Mouse (Mus musculus): Measurements from ENCODE around the gene Itgb1bp1. TPM values are rescaled to one million over a fixed set of nuclear protein-coding genes. Genes with fewer than 3 reads are reported as not detected.
A peak's percentile ranks its signal among the peaks of the same experiment; 100 is the strongest.

Itgb1bp1 gene
- total RNA-seq, 2 experiments from 2014 or later, result 39.5 to 43.0 TPM

- no peak for DNase-seq (ENCODE audit: low spot score in 2 of 2)
Measured at GRCm38 (mm10) chr12:21205799-21206198, 80.3 kb downstream of the Itgb1bp1 start.

DNA sequence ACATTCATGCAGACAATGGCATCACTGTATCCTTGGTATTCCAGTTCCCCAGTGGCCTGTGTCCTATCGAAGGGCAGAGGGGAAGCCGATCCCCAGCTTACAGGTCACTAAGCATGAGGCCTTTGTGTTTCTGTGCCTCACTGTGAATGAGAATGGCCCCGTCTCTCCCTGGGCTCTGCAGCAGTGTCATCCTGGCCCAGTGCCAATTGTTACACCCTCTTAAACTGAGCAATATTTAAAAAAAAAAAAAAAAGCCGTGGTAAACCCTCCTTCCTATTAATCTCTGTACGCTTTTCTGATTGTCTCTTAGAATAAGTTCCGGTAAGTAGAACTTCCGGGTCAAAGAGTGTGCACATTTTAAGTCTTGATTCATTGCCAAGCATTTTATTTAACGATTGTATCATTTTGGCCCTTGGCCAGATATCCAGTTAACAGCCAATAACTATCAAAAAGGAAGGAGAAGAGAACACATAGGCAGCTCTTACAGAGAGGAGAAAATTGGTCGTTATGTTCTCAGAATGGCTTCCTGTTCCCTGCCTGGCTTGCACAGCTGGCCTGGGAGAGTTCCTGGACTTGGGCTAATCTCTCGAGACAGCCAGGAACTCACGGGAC, 81.3 kb downstream of the Itgb1bp1 start:
- DNase-seq (ENCODE audit: low spot score in 2 of 2), result peak; percentile 27 to 41

DNA sequence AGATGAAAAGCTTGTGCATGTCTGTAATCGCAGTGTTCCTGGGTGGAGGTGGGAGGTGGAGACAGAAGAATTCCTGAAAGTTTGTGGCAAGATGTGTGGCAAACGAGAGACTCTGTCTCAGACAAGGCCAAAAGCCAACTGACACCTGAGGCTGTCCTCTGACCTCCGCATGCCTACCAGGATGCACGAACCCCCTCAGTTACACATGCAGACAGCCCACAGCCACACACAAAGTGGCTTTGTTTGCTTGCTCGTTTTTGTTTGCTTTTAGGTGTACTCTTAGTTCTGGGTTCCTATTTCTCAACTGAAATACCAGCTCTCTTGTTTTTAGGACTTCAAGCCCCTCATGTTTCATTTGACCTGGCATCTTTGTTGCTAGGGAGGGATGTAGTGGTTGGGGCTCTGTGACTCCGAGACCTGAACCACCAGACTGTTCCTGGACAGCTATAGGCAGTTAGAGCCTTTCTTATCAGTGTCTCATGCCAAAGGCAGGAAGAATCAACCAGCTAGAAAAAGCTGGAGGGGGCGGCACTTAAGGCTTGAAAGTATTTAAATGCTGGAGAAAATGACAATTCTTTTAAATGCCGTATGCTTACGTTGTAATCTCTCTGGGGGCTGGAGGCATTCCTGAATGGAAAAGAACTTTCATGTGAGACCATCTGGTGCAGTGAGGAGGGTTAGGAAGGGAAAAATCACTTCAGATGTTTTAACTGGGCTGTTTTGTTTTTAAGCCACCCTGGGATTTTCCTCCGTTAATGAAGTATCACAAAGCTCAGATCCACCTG, 84.4 kb downstream of the Itgb1bp1 start:
- DNase-seq (ENCODE audit: low spot score in 2 of 2), result no peak

DNA sequence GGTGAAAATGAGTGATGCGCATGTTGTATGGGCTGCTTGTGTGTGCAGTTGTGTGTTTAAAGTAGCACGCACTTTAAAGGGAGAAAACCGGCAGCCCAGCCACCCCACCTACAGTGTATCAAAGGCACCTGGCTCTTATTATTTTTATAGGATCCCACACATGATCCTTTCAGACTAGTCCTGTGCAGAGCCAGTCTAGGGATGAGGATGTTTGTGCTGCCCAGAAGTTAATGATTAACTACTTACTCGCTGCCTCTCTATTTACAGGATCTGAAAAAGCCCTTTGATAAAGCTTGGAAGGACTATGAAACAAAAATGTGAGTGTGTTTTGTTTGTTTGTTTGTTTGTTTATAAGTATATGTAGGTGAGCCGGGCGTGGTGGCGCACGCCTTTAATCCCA, 85.5 kb downstream of the Itgb1bp1 start:
- no peak for DNase-seq (ENCODE audit: low spot score in 2 of 2)

DNA sequence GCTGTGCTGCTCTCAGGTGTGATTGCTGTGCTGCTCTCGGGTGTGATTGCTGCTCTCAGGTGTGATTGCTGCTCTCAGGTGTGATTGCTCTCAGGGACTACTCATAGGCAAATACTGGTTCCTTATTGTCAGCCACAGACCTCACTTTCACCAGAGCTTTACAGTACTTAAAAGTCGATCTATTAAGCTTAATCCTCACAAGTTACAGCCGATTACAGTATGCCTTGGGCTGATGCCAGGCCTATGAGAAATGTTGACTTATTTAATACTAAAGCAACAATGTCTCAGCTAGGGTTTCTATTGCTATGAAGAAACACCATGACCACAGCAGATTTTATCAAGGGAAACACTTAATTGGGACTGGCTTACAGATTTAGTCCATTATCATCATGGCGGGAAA, 89.7 kb downstream of the Itgb1bp1 start:
- no peak for DNase-seq (ENCODE audit: low spot score in 2 of 2)

DNA sequence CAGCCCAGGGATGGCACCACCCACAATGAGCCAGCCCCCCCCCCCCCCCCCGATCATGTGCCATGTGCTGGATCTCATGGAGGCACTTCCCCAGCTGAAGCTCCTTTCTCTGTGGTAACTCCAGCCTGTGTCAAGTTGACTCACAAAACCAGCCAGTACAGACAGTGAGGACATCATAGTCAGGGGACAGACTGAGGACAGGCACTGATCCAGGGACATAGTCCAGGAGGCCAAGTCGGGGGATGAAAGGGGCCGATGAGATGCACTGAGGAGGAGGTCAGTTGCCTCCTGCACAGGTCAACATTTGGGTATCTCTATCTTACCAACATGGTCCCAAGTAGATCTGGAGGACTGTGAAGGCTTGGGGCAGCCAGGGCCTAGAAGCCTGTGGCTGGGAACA, 90.6 kb downstream of the Itgb1bp1 start:
- no peak for DNase-seq (ENCODE audit: low spot score in 2 of 2)

- DNase-seq (ENCODE audit: low spot score in 2 of 2), result no peak
Measured at GRCm38 (mm10) chr12:21191546-21191945, 94.5 kb downstream of the Itgb1bp1 start.

Other genes with a start within 250 kb of the Itgb1bp1 start
- 10 to 100 TPM; 53.1 to 56.8 TPM for gene Cpsf3, start 893 bp downstream of the Itgb1bp1 start, total RNA-seq (2021)
- 10 to 100 TPM; 17.8 to 20.6 TPM for gene Iah1, start 30.1 kb upstream of the Itgb1bp1 start, total RNA-seq (2021)
- gene Adam17, start 87.3 kb upstream of the Itgb1bp1 start, total RNA-seq (2021), result 10 to 100 TPM; 21.5 to 26.4 TPM
- 100 to 1,000 TPM; 644 to 671 TPM for gene Ywhaq, start 131.4 kb upstream of the Itgb1bp1 start, total RNA-seq (2021)

All from layer of hippocampus, postnatal 10 days (tissue).